In genomic region chr17:69195758-69196157, GRCm38 (mm10) we compare ENCODE assay signal across 22 mouse cellular contexts.
A peak's percentile ranks its signal among the peaks of the same experiment; 100 is the strongest.
DNase-seq lines count a peak whose midpoint lies in the region; ATAC-seq and TF ChIP-seq lines count a peak whose summit lies in the region.
"Had no signal": no experiment of that assay in that cellular context is flagged by ENCODE, and none has a peak within 500 bp of the region (broad histone marks: within the 10 kb centered on the region; RNA-seq: fewer than 3 reads in every experiment).

No protein-coding gene starts in this region.

- H3K27ac ChIP-seq in heart, embryonic 13.5 days (replicated peaks), result peak overlapping the region; percentile 83
- H3K27ac ChIP-seq: embryonic facial prominence, embryonic 15.5 days; forebrain, embryonic 10.5 days; hindbrain, embryonic 15.5 days; left cerebral cortex, adult 2 months; liver, embryonic 12.5 days; midbrain, embryonic 12.5 days; neural tube, embryonic 12.5 days had no signal

- no peak for TF ChIP-seq POLR2A in lung, adult 2 months (IDR thresholded peaks at IDR 0.05; ENCODE audit: borderline replicate concordance, extremely low read depth, low read depth, low read length)

- TF ChIP-seq CTCF in lung, adult 2 months (IDR thresholded peaks at IDR 0.05; ENCODE audit: insufficient read depth, low read length), result no peak

- peak overlapping the region; percentile 56 for H3K4me2 ChIP-seq in heart, embryonic 13.5 days
- H3K4me2 ChIP-seq: embryonic facial prominence, embryonic 15.5 days; hindbrain, embryonic 15.5 days; liver, embryonic 12.5 days; midbrain, embryonic 12.5 days; neural tube, embryonic 12.5 days had no signal

- no peaks in the 10 kb centered on the region for H3K36me3 ChIP-seq in heart, embryonic 13.5 days
- H3K36me3 ChIP-seq: embryonic facial prominence, embryonic 15.5 days; forebrain, embryonic 10.5 days; hindbrain, embryonic 15.5 days; liver, embryonic 12.5 days; midbrain, embryonic 12.5 days; neural tube, embryonic 12.5 days had no signal

- H3K9me3 ChIP-seq in heart, embryonic 13.5 days, result no peaks in the 10 kb centered on the region
- H3K9me3 ChIP-seq: embryonic facial prominence, embryonic 15.5 days; forebrain, embryonic 10.5 days; hindbrain, embryonic 15.5 days; liver, embryonic 12.5 days; midbrain, embryonic 12.5 days; neural tube, embryonic 12.5 days had no signal

- DNase-seq in heart, adult 11 months, result no peak
- peak; percentile 26 for DNase-seq in adipocyte (ENCODE audit: low spot score)
- peak; percentile 30 for DNase-seq in lung, adult 2 months
- peak; percentile 39 for DNase-seq in lung, postnatal 25 days (ENCODE audit: low spot score)
- DNase-seq in layer of hippocampus, postnatal 36 days, result no peak
- DNase-seq in thymus, postnatal 4 days, result no peak
- DNase-seq: adrenal gland, postnatal 14 days; cerebellum, adult 9-11 months; forebrain, postnatal 0 days; kidney, postnatal 36 days; thymus, postnatal 25 days had no signal

- peaks cover 80% of the 10 kb centered on the region for H3K4me1 ChIP-seq in heart, embryonic 13.5 days
- H3K4me1 ChIP-seq in lung, adult 2 months (ENCODE audit: control insufficient read depth, insufficient read depth, low read length), result no peaks in the 10 kb centered on the region
- H3K4me1 ChIP-seq: liver, embryonic 12.5 days had no signal

- H3K9ac ChIP-seq in heart, embryonic 13.5 days, result no peak overlapping the region
- H3K9ac ChIP-seq: embryonic facial prominence, embryonic 15.5 days; forebrain, postnatal 0 days; hindbrain, embryonic 15.5 days; liver, embryonic 12.5 days; midbrain, embryonic 12.5 days; neural tube, embryonic 12.5 days had no signal

- WGBS in heart, embryonic 13.5 days, result 29% methylated on average over 6 of the region's 6 CpGs
- 59% methylated on average over 6 of the region's 6 CpGs for WGBS in lung, adult 2 months

- H3K4me3 ChIP-seq in heart, embryonic 13.5 days, result peak overlapping the region; percentile 16
- no peak overlapping the region for H3K4me3 ChIP-seq in lung, adult 2 months (replicated peaks; ENCODE audit: extremely low read depth, low read depth, low read length)
- H3K4me3 ChIP-seq: embryonic facial prominence, embryonic 15.5 days; forebrain, embryonic 10.5 days; hindbrain, embryonic 15.5 days; left cerebral cortex, adult 2 months; liver, embryonic 12.5 days; midbrain, embryonic 12.5 days; neural tube, embryonic 12.5 days had no signal

- no peaks in the 10 kb centered on the region for H3K27me3 ChIP-seq in heart, embryonic 13.5 days (replicated peaks)
- H3K27me3 ChIP-seq: embryonic facial prominence, embryonic 15.5 days; hindbrain, embryonic 15.5 days; liver, embryonic 12.5 days; midbrain, embryonic 12.5 days; neural tube, embryonic 12.5 days had no signal

- peak; percentile 16; the same call in 1 of the 2 replicates for ATAC-seq in heart, embryonic 13.5 days (ENCODE audit: extremely low read depth, insufficient number of reproducible peaks, low FRiP score, low TSS enrichment)
- no peak for ATAC-seq in erythroid progenitor cell, adult 5-6 weeks (replicated peaks; ENCODE audit: low FRiP score, poor library complexity, severe bottlenecking)
- ATAC-seq: activated CD4-positive, CD25-positive, alpha-beta regulatory T cell, adult 4 months; forebrain, postnatal 0 days; intestine, embryonic 16.5 days; liver, embryonic 12.5 days had no signal

Comparison
In these comparisons a context has a peak if more than half of its experiments do, and no peak if none do; other contexts are left out.
1. DNase-seq: peak in adipocyte (single experiment), lung, adult 2 months (single experiment) and lung, postnatal 25 days (single experiment); none in heart, adult 11 months (single experiment), layer of hippocampus, postnatal 36 days (0 of 2) and thymus, postnatal 4 days (single experiment).